Mouse (Mus musculus): Measurements from ENCODE around the gene Iqschfp. TPM values are rescaled to one million over a fixed set of nuclear protein-coding genes. Genes with fewer than 3 reads are reported as not detected.
A peak's percentile ranks its signal among the peaks of the same experiment; 100 is the strongest.

Gene Iqschfp
- polyA plus RNA-seq, 1 experiment from 2014 or later, result not detected

- peak; percentile 26; the same call in 1 of the 2 replicates for ATAC-seq
- Histone ChIP-seq H3K4me1 (ENCODE audit: control insufficient read depth, insufficient read depth, low read length) (peaks cover 11% of the 10 kb centered on the region), H3K27me3 (replicated peaks; ENCODE audit: control insufficient read depth, insufficient read depth, low read length) (no peaks in the 10 kb centered on the region), H3K9me3 (ENCODE audit: control insufficient read depth, low read length) (no peaks in the 10 kb centered on the region), H3K27ac (ENCODE audit: low read length) (0 out of 2 replicates have a peak overlapping the region, but pooled peaks have one; percentile 27), H3K9ac (ENCODE audit: low read depth, low read length) (peak overlapping the region; percentile 52; the same call in 1 of the 2 replicates), H3K4me2 (ENCODE audit: low read depth, low read length) (0 out of 2 replicates have a peak overlapping the region, but pooled peaks have one; percentile 20), H3K4me3 (ENCODE audit: low read length) (no peak overlapping the region), H3K36me3 (ENCODE audit: control insufficient read depth, insufficient read depth, low read length) (no peaks in the 10 kb centered on the region)
- 50% methylated on average over 12 of the region's 12 CpGs for WGBS
These were observed 701.2 kb downstream of the Iqschfp start for GRCm38 (mm10) chr3:68593073-68593867.

- H3K9me3 ChIP-seq (ENCODE audit: control insufficient read depth, low read length), result no peaks in the 10 kb centered on the region
- no peak overlapping the region for H3K4me3 ChIP-seq (ENCODE audit: low read length)
- H3K27ac ChIP-seq (ENCODE audit: low read length), result no peak overlapping the region
- WGBS, result 48% methylated on average over 10 of the region's 10 CpGs
- H3K27me3 ChIP-seq (replicated peaks; ENCODE audit: control insufficient read depth, insufficient read depth, low read length), result no peaks in the 10 kb centered on the region
- H3K9ac ChIP-seq (ENCODE audit: low read depth, low read length), result no peak overlapping the region
- no peaks in the 10 kb centered on the region for H3K36me3 ChIP-seq (ENCODE audit: control insufficient read depth, insufficient read depth, low read length)
- peaks cover 11% of the 10 kb centered on the region for H3K4me1 ChIP-seq (ENCODE audit: control insufficient read depth, insufficient read depth, low read length)
- ATAC-seq, result 0 out of 2 replicates have a peak, but pooled peaks have one; percentile 39
- H3K4me2 ChIP-seq (ENCODE audit: low read depth, low read length), result no peak overlapping the region
These were observed 703.4 kb downstream of the Iqschfp start for GRCm38 (mm10) chr3:68595316-68595925.

- Histone ChIP-seq H3K4me3 (ENCODE audit: low read length) (no peak overlapping the region), H3K4me2 (ENCODE audit: low read depth, low read length) (no peak overlapping the region), H3K4me1 (ENCODE audit: control insufficient read depth, insufficient read depth, low read length) (peaks cover 11% of the 10 kb centered on the region), H3K27ac (ENCODE audit: low read length) (no peak overlapping the region), H3K36me3 (ENCODE audit: control insufficient read depth, insufficient read depth, low read length) (no peaks in the 10 kb centered on the region), H3K9ac (ENCODE audit: low read depth, low read length) (no peak overlapping the region), H3K9me3 (ENCODE audit: control insufficient read depth, low read length) (no peaks in the 10 kb centered on the region), H3K27me3 (replicated peaks; ENCODE audit: control insufficient read depth, insufficient read depth, low read length) (no peaks in the 10 kb centered on the region)
- 94% methylated on average over 4 of the region's 4 CpGs for WGBS
- no peak for ATAC-seq
These were observed 704.9 kb downstream of the Iqschfp start for GRCm38 (mm10) chr3:68596938-68597337.

DNA sequence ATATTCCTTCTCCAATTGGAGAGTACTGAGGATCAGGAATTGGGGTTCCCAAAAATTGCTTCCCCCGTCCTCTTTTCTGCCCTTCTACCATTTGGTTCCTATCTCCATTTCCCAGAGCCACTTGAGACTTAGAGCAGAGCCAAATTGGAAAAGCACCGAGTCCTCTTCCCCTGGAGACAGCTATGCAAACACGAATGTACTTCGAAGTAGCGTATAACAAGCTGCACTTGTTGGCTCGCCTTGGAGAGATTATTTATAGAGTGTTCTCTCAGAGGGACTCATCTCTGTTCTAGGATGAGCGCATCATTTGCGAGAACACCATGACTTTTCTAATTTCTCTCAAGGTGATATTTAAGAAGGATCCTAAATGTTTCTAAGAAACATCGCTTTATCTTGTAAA is 710.9 kb downstream of the Iqschfp start:
- WGBS, result 80% methylated on average over 9 of the region's 9 CpGs
- Histone ChIP-seq H3K4me3 (ENCODE audit: low read length) (no peak overlapping the region), H3K27me3 (replicated peaks; ENCODE audit: control insufficient read depth, insufficient read depth, low read length) (no peaks in the 10 kb centered on the region), H3K9ac (ENCODE audit: low read depth, low read length) (no peak overlapping the region), H3K27ac (ENCODE audit: low read length) (no peak overlapping the region), H3K4me1 (ENCODE audit: control insufficient read depth, insufficient read depth, low read length) (no peaks in the 10 kb centered on the region), H3K36me3 (ENCODE audit: control insufficient read depth, insufficient read depth, low read length) (no peaks in the 10 kb centered on the region), H3K9me3 (ENCODE audit: control insufficient read depth, low read length) (no peaks in the 10 kb centered on the region), H3K4me2 (ENCODE audit: low read depth, low read length) (no peak overlapping the region)
- no peak for ATAC-seq

DNA sequence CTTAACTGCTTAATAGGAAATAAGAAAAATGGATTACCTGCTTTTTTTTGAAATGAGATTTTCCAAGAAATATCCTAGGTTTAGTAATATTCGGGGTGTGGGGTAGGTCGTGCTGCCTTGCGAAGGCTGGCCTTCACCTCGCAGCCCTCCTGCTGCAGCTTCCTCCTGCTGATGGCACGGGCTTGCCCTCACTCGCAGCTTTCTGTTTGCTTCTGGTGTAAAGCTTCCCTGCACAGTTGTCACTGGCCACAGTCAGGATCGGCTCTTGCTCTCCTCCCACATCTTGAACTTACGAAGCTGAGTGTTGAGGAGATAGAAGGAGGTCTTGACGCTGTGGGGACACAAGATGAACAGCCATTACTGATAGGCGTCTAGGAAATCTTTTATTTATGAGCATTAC is 712.4 kb downstream of the Iqschfp start:
- H3K36me3 ChIP-seq (ENCODE audit: control insufficient read depth, insufficient read depth, low read length), result no peaks in the 10 kb centered on the region
- ATAC-seq, result no peak
- 70% methylated on average over 10 of the region's 10 CpGs for WGBS
- no peaks in the 10 kb centered on the region for H3K27me3 ChIP-seq (replicated peaks; ENCODE audit: control insufficient read depth, insufficient read depth, low read length)
- no peaks in the 10 kb centered on the region for H3K4me1 ChIP-seq (ENCODE audit: control insufficient read depth, insufficient read depth, low read length)
- H3K27ac ChIP-seq (ENCODE audit: low read length), result no peak overlapping the region
- H3K9ac ChIP-seq (ENCODE audit: low read depth, low read length), result no peak overlapping the region
- H3K4me2 ChIP-seq (ENCODE audit: low read depth, low read length), result no peak overlapping the region
- H3K4me3 ChIP-seq (ENCODE audit: low read length), result no peak overlapping the region
- H3K9me3 ChIP-seq (ENCODE audit: control insufficient read depth, low read length), result no peaks in the 10 kb centered on the region

DNA sequence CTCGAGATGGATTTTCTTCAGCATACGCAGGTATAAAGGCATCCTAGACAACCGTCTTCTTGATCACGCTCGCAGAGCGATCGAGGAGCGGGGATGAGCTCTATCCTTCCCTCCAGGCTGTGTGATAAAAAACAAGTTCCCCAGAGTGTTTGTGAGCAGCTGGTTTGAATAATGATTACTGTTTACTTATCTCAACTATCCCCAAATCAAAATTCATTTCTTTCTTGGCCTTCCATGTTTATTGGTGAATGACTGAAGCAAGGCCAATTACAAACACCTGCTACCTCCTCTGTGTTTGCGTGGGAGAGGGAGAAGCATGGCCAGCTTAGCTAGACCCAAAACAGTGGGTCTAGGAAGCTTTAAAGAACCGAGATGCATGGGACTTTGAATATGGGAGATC is 712.9 kb downstream of the Iqschfp start:
- Histone ChIP-seq H3K27me3 (replicated peaks; ENCODE audit: control insufficient read depth, insufficient read depth, low read length) (no peaks in the 10 kb centered on the region), H3K9ac (ENCODE audit: low read depth, low read length) (no peak overlapping the region), H3K4me2 (ENCODE audit: low read depth, low read length) (no peak overlapping the region), H3K4me1 (ENCODE audit: control insufficient read depth, insufficient read depth, low read length) (peaks cover 1% of the 10 kb centered on the region; the same call in 1 of the 2 replicates), H3K36me3 (ENCODE audit: control insufficient read depth, insufficient read depth, low read length) (no peaks in the 10 kb centered on the region), H3K9me3 (ENCODE audit: control insufficient read depth, low read length) (no peaks in the 10 kb centered on the region), H3K4me3 (ENCODE audit: low read length) (no peak overlapping the region), H3K27ac (ENCODE audit: low read length) (no peak overlapping the region)
- 80% methylated on average over 10 of the region's 10 CpGs for WGBS
- ATAC-seq, result no peak

GRCm38 (mm10) chr3:68605942-68606603 is 714.0 kb downstream of the Iqschfp start:
- Histone ChIP-seq H3K4me2 (ENCODE audit: low read depth, low read length) (no peak overlapping the region), H3K36me3 (ENCODE audit: control insufficient read depth, insufficient read depth, low read length) (no peaks in the 10 kb centered on the region), H3K27me3 (replicated peaks; ENCODE audit: control insufficient read depth, insufficient read depth, low read length) (no peaks in the 10 kb centered on the region), H3K9me3 (ENCODE audit: control insufficient read depth, low read length) (no peaks in the 10 kb centered on the region), H3K9ac (ENCODE audit: low read depth, low read length) (no peak overlapping the region), H3K27ac (ENCODE audit: low read length) (no peak overlapping the region), H3K4me1 (ENCODE audit: control insufficient read depth, insufficient read depth, low read length) (peaks cover 4% of the 10 kb centered on the region; the same call in 1 of the 2 replicates), H3K4me3 (ENCODE audit: low read length) (no peak overlapping the region)
- no peak for ATAC-seq
- 76% methylated on average over 7 of the region's 7 CpGs for WGBS

GRCm38 (mm10) chr3:68606730-68607129 is 714.7 kb downstream of the Iqschfp start:
- Histone ChIP-seq H3K4me3 (ENCODE audit: low read length) (no peak overlapping the region), H3K4me1 (ENCODE audit: control insufficient read depth, insufficient read depth, low read length) (peaks cover 4% of the 10 kb centered on the region; the same call in 1 of the 2 replicates), H3K27ac (ENCODE audit: low read length) (no peak overlapping the region), H3K27me3 (replicated peaks; ENCODE audit: control insufficient read depth, insufficient read depth, low read length) (no peaks in the 10 kb centered on the region), H3K9me3 (ENCODE audit: control insufficient read depth, low read length) (no peaks in the 10 kb centered on the region), H3K9ac (ENCODE audit: low read depth, low read length) (no peak overlapping the region), H3K4me2 (ENCODE audit: low read depth, low read length) (no peak overlapping the region), H3K36me3 (ENCODE audit: control insufficient read depth, insufficient read depth, low read length) (no peaks in the 10 kb centered on the region)
- 94% methylated on average over 8 of the region's 8 CpGs for WGBS
- no peak for ATAC-seq

DNA sequence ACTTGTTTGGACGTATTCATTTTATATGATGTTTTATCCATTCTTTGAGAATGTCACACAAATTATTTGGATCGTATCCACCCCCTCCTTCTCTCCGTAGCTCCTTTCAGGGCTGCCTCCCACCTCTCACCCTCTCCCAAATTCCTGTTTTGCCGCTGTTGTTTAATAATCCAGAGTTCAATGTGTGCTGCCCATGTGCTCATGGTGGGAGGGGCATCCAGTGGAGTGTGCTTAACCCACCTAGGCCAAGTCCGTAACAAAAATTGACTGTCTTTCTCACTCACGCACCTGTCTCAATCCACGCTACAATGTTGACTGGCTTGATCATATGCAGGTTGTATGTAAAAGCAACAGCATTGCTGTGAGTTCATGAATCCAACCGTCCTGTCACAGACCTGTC is 715.3 kb downstream of the Iqschfp start:
- WGBS, result 89% methylated on average over 8 of the region's 8 CpGs
- no peak overlapping the region for H3K4me2 ChIP-seq (ENCODE audit: low read depth, low read length)
- no peak for ATAC-seq
- H3K4me3 ChIP-seq (ENCODE audit: low read length), result no peak overlapping the region
- no peaks in the 10 kb centered on the region for H3K36me3 ChIP-seq (ENCODE audit: control insufficient read depth, insufficient read depth, low read length)
- no peaks in the 10 kb centered on the region for H3K9me3 ChIP-seq (ENCODE audit: control insufficient read depth, low read length)
- no peak overlapping the region for H3K27ac ChIP-seq (ENCODE audit: low read length)
- no peak overlapping the region for H3K9ac ChIP-seq (ENCODE audit: low read depth, low read length)
- H3K4me1 ChIP-seq (ENCODE audit: control insufficient read depth, insufficient read depth, low read length), result peaks cover 4% of the 10 kb centered on the region; the same call in 1 of the 2 replicates
- H3K27me3 ChIP-seq (replicated peaks; ENCODE audit: control insufficient read depth, insufficient read depth, low read length), result no peaks in the 10 kb centered on the region

All from intestine, embryonic 16.5 days (tissue).